Mouse (Mus musculus): ENCODE data around the gene Larp4. TPM values are rescaled to one million over a fixed set of nuclear protein-coding genes. Genes with fewer than 3 reads are reported as not detected.

Gene Larp4
- polyA plus RNA-seq, 1 experiment from 2014 or later = 27.4 TPM

GRCm38 (mm10) chr15:99997114-99997804 lies 27.4 kb downstream of the Larp4 start:
- no peak overlapping the region for H3K9ac ChIP-seq (replicated peaks; ENCODE audit: low read depth, low read length)
- ATAC-seq = no peak
- H3K4me1 ChIP-seq (replicated peaks; ENCODE audit: control insufficient read depth, insufficient read depth, low read length) = no peaks in the 10 kb centered on the region
- no peaks in the 10 kb centered on the region for H3K9me3 ChIP-seq (ENCODE audit: control insufficient read depth, low read length)
- peaks cover 25% of the 10 kb centered on the region for H3K36me3 ChIP-seq (ENCODE audit: control insufficient read depth, insufficient read depth)
- H3K27me3 ChIP-seq (replicated peaks; ENCODE audit: control insufficient read depth, insufficient read depth, low read length) = no peaks in the 10 kb centered on the region
- H3K27ac ChIP-seq (ENCODE audit: low read length) = no peak overlapping the region
- H3K4me2 ChIP-seq (ENCODE audit: low read length) = no peak overlapping the region
- 95% methylated on average over 6 of the region's 6 CpGs for WGBS
- H3K4me3 ChIP-seq (replicated peaks; ENCODE audit: low read length) = no peak overlapping the region

GRCm38 (mm10) chr15:99999390-99999789 lies 29.5 kb downstream of the Larp4 start:
- no peak overlapping the region for H3K4me2 ChIP-seq (ENCODE audit: low read length)
- WGBS = 92% methylated on average over 1 of the region's 1 CpGs
- H3K9me3 ChIP-seq (ENCODE audit: control insufficient read depth, low read length) = no peaks in the 10 kb centered on the region
- no peaks in the 10 kb centered on the region for H3K27me3 ChIP-seq (replicated peaks; ENCODE audit: control insufficient read depth, insufficient read depth, low read length)
- no peak overlapping the region for H3K4me3 ChIP-seq (replicated peaks; ENCODE audit: low read length)
- no peak for ATAC-seq
- H3K9ac ChIP-seq (replicated peaks; ENCODE audit: low read depth, low read length) = no peak overlapping the region
- H3K36me3 ChIP-seq (ENCODE audit: control insufficient read depth, insufficient read depth) = peaks cover 29% of the 10 kb centered on the region
- H3K4me1 ChIP-seq (replicated peaks; ENCODE audit: control insufficient read depth, insufficient read depth, low read length) = no peaks in the 10 kb centered on the region
- H3K27ac ChIP-seq (ENCODE audit: low read length) = no peak overlapping the region

- Histone ChIP-seq H3K36me3 (ENCODE audit: control insufficient read depth, insufficient read depth) (peaks cover 22% of the 10 kb centered on the region), H3K27me3 (replicated peaks; ENCODE audit: control insufficient read depth, insufficient read depth, low read length) (no peaks in the 10 kb centered on the region), H3K27ac (ENCODE audit: low read length) (no peak overlapping the region), H3K4me1 (replicated peaks; ENCODE audit: control insufficient read depth, insufficient read depth, low read length) (no peaks in the 10 kb centered on the region), H3K9me3 (ENCODE audit: control insufficient read depth, low read length) (no peaks in the 10 kb centered on the region), H3K9ac (replicated peaks; ENCODE audit: low read depth, low read length) (no peak overlapping the region), H3K4me2 (ENCODE audit: low read length) (no peak overlapping the region), H3K4me3 (replicated peaks; ENCODE audit: low read length) (no peak overlapping the region)
- no peak for ATAC-seq
- 88% methylated on average over 7 of the region's 7 CpGs for WGBS
Observed at GRCm38 (mm10) chr15:100004677-100005273, 34.9 kb downstream of the Larp4 start.

GRCm38 (mm10) chr15:100006180-100006579 lies 36.3 kb downstream of the Larp4 start:
- Histone ChIP-seq H3K9ac (replicated peaks; ENCODE audit: low read depth, low read length) (no peak overlapping the region), H3K4me1 (replicated peaks; ENCODE audit: control insufficient read depth, insufficient read depth, low read length) (no peaks in the 10 kb centered on the region), H3K36me3 (ENCODE audit: control insufficient read depth, insufficient read depth) (peaks cover 23% of the 10 kb centered on the region), H3K27ac (ENCODE audit: low read length) (no peak overlapping the region), H3K4me3 (replicated peaks; ENCODE audit: low read length) (no peak overlapping the region), H3K9me3 (ENCODE audit: control insufficient read depth, low read length) (no peaks in the 10 kb centered on the region), H3K27me3 (replicated peaks; ENCODE audit: control insufficient read depth, insufficient read depth, low read length) (no peaks in the 10 kb centered on the region), H3K4me2 (ENCODE audit: low read length) (no peak overlapping the region)
- no peak for ATAC-seq

GRCm38 (mm10) chr15:100018280-100018899 lies 48.5 kb downstream of the Larp4 start:
- no peak overlapping the region for H3K4me3 ChIP-seq (replicated peaks; ENCODE audit: low read length)
- no peak overlapping the region for H3K4me2 ChIP-seq (ENCODE audit: low read length)
- H3K9ac ChIP-seq (replicated peaks; ENCODE audit: low read depth, low read length) = no peak overlapping the region
- 66% methylated on average over 6 of the region's 6 CpGs for WGBS
- no peaks in the 10 kb centered on the region for H3K27me3 ChIP-seq (replicated peaks; ENCODE audit: control insufficient read depth, insufficient read depth, low read length)
- H3K4me1 ChIP-seq (replicated peaks; ENCODE audit: control insufficient read depth, insufficient read depth, low read length) = no peaks in the 10 kb centered on the region
- H3K27ac ChIP-seq (ENCODE audit: low read length) = no peak overlapping the region
- no peaks in the 10 kb centered on the region for H3K9me3 ChIP-seq (ENCODE audit: control insufficient read depth, low read length)
- H3K36me3 ChIP-seq (ENCODE audit: control insufficient read depth, insufficient read depth) = peaks cover 2% of the 10 kb centered on the region; the same call in 1 of the 2 replicates
- ATAC-seq = no peak

- no peak for ATAC-seq
- no peaks in the 10 kb centered on the region for H3K9me3 ChIP-seq (ENCODE audit: control insufficient read depth, low read length)
- WGBS = 96% methylated on average over 1 of the region's 1 CpGs
- H3K9ac ChIP-seq (replicated peaks; ENCODE audit: low read depth, low read length) = no peak overlapping the region
- no peaks in the 10 kb centered on the region for H3K4me1 ChIP-seq (replicated peaks; ENCODE audit: control insufficient read depth, insufficient read depth, low read length)
- H3K27me3 ChIP-seq (replicated peaks; ENCODE audit: control insufficient read depth, insufficient read depth, low read length) = no peaks in the 10 kb centered on the region
- no peak overlapping the region for H3K4me2 ChIP-seq (ENCODE audit: low read length)
- no peak overlapping the region for H3K4me3 ChIP-seq (replicated peaks; ENCODE audit: low read length)
- H3K27ac ChIP-seq (ENCODE audit: low read length) = no peak overlapping the region
- no peaks in the 10 kb centered on the region for H3K36me3 ChIP-seq (ENCODE audit: control insufficient read depth, insufficient read depth)
Observed at GRCm38 (mm10) chr15:100021175-100021574, 51.3 kb downstream of the Larp4 start.

- Histone ChIP-seq H3K9me3 (ENCODE audit: control insufficient read depth, low read length) (no peaks in the 10 kb centered on the region), H3K27ac (ENCODE audit: low read length) (no peak overlapping the region), H3K4me1 (replicated peaks; ENCODE audit: control insufficient read depth, insufficient read depth, low read length) (no peaks in the 10 kb centered on the region), H3K9ac (replicated peaks; ENCODE audit: low read depth, low read length) (no peak overlapping the region), H3K27me3 (replicated peaks; ENCODE audit: control insufficient read depth, insufficient read depth, low read length) (no peaks in the 10 kb centered on the region), H3K36me3 (ENCODE audit: control insufficient read depth, insufficient read depth) (no peaks in the 10 kb centered on the region), H3K4me3 (replicated peaks; ENCODE audit: low read length) (no peak overlapping the region), H3K4me2 (ENCODE audit: low read length) (no peak overlapping the region)
- no peak for ATAC-seq
- 23% methylated on average over 5 of the region's 5 CpGs for WGBS
Observed at GRCm38 (mm10) chr15:100022923-100023322, 53.1 kb downstream of the Larp4 start.

- Histone ChIP-seq H3K9ac (replicated peaks; ENCODE audit: low read depth, low read length) (no peak overlapping the region), H3K9me3 (ENCODE audit: control insufficient read depth, low read length) (no peaks in the 10 kb centered on the region), H3K36me3 (ENCODE audit: control insufficient read depth, insufficient read depth) (no peaks in the 10 kb centered on the region), H3K27me3 (replicated peaks; ENCODE audit: control insufficient read depth, insufficient read depth, low read length) (no peaks in the 10 kb centered on the region), H3K27ac (ENCODE audit: low read length) (no peak overlapping the region), H3K4me2 (ENCODE audit: low read length) (no peak overlapping the region), H3K4me1 (replicated peaks; ENCODE audit: control insufficient read depth, insufficient read depth, low read length) (no peaks in the 10 kb centered on the region), H3K4me3 (replicated peaks; ENCODE audit: low read length) (no peak overlapping the region)
- no peak for ATAC-seq
- WGBS = 82% methylated on average over 11 of the region's 11 CpGs
Observed at GRCm38 (mm10) chr15:100025076-100025834, 55.4 kb downstream of the Larp4 start.

- no peaks in the 10 kb centered on the region for H3K9me3 ChIP-seq (ENCODE audit: control insufficient read depth, low read length)
- H3K27me3 ChIP-seq (replicated peaks; ENCODE audit: control insufficient read depth, insufficient read depth, low read length) = no peaks in the 10 kb centered on the region
- no peak overlapping the region for H3K4me2 ChIP-seq (ENCODE audit: low read length)
- H3K9ac ChIP-seq (replicated peaks; ENCODE audit: low read depth, low read length) = no peak overlapping the region
- ATAC-seq = no peak
- H3K36me3 ChIP-seq (ENCODE audit: control insufficient read depth, insufficient read depth) = no peaks in the 10 kb centered on the region
- H3K4me1 ChIP-seq (replicated peaks; ENCODE audit: control insufficient read depth, insufficient read depth, low read length) = no peaks in the 10 kb centered on the region
- H3K27ac ChIP-seq (ENCODE audit: low read length) = no peak overlapping the region
- 78% methylated on average over 2 of the region's 2 CpGs for WGBS
- H3K4me3 ChIP-seq (replicated peaks; ENCODE audit: low read length) = no peak overlapping the region
Observed at GRCm38 (mm10) chr15:100028133-100028532, 58.3 kb downstream of the Larp4 start.
